Mouse (Mus musculus) cerebral cortex, adult 2 months (tissue): Measurements from ENCODE around the gene Dlx5.

ENCODE experiments used
- WGBS: fragments of 180-500 bp; shearing (Covaris S2); methylation state at CpG from one replicate; pipeline ENCODE4 v1.1.7; 2018; 5-methylcytosine and 5-hydroxymethylcytosine counted together

Gene Dlx5

GRCm38 (mm10) chr6:6881638-6882190 lies at the start of gene Dlx5:
TSS of gene Dlx5 (minus strand) at chr6:6882085.
- under 1% methylated on average over 40 of the region's 42 CpGs for WGBS

GRCm38 (mm10) chr6:6931507-6931906 lies 49.6 kb upstream of the Dlx5 start:
- WGBS, result 66% methylated on average over 4 of the region's 4 CpGs

- WGBS, result 69% methylated on average over 4 of the region's 4 CpGs
These were observed 48.9 kb upstream of the Dlx5 start for GRCm38 (mm10) chr6:6930831-6931230.

GRCm38 (mm10) chr6:6925264-6925663 lies 43.4 kb upstream of the Dlx5 start:
- 33% methylated on average over 1 of the region's 1 CpGs for WGBS

GRCm38 (mm10) chr6:6917334-6917733 lies 35.4 kb upstream of the Dlx5 start:
- 95% methylated on average over 4 of the region's 4 CpGs for WGBS

- 55% methylated on average over 9 of the region's 9 CpGs for WGBS
These were observed 33.6 kb upstream of the Dlx5 start for GRCm38 (mm10) chr6:6915526-6915915.

- WGBS, result 35% methylated on average over 5 of the region's 5 CpGs
These were observed 33.1 kb upstream of the Dlx5 start for GRCm38 (mm10) chr6:6914849-6915525.

- 96% methylated on average over 1 of the region's 1 CpGs for WGBS
These were observed 32.4 kb upstream of the Dlx5 start for GRCm38 (mm10) chr6:6914304-6914703.

- WGBS, result 36% methylated on average over 8 of the region's 8 CpGs
These were observed 27.7 kb upstream of the Dlx5 start for GRCm38 (mm10) chr6:6909586-6909985.

GRCm38 (mm10) chr6:6890047-6890446 lies 8.2 kb upstream of the Dlx5 start:
- WGBS, result 70% methylated on average over 6 of the region's 6 CpGs

- WGBS, result 94% methylated on average over 3 of the region's 3 CpGs
These were observed 4.3 kb upstream of the Dlx5 start for GRCm38 (mm10) chr6:6886225-6886624.

- 6% methylated on average over 12 of the region's 12 CpGs for WGBS
These were observed 3.0 kb upstream of the Dlx5 start for GRCm38 (mm10) chr6:6884897-6885296.

GRCm38 (mm10) chr6:6882266-6882797 lies 447 bp upstream of the Dlx5 start:
- WGBS, result 37% methylated on average over 10 of the region's 11 CpGs

GRCm38 (mm10) chr6:6881115-6881637 lies 709 bp downstream of the Dlx5 start:
- WGBS, result 1% methylated on average over 30 of the region's 30 CpGs

GRCm38 (mm10) chr6:6880361-6881114 lies 1.3 kb downstream of the Dlx5 start:
- WGBS, result 3% methylated on average over 24 of the region's 24 CpGs

- WGBS, result 7% methylated on average over 44 of the region's 44 CpGs
These were observed 2.2 kb downstream of the Dlx5 start for GRCm38 (mm10) chr6:6879371-6880325.

- 6% methylated on average over 14 of the region's 14 CpGs for WGBS
These were observed 3.0 kb downstream of the Dlx5 start for GRCm38 (mm10) chr6:6878841-6879291.

- WGBS, result 9% methylated on average over 34 of the region's 34 CpGs
These were observed 3.7 kb downstream of the Dlx5 start for GRCm38 (mm10) chr6:6877981-6878840.

- WGBS, result 21% methylated on average over 5 of the region's 5 CpGs
These were observed 4.5 kb downstream of the Dlx5 start for GRCm38 (mm10) chr6:6877346-6877910.

- WGBS, result 27% methylated on average over 7 of the region's 7 CpGs
These were observed 5.2 kb downstream of the Dlx5 start for GRCm38 (mm10) chr6:6876731-6877130.
